Mouse (Mus musculus) hindbrain, postnatal 0 days (tissue): ENCODE results near the gene Gm28051. TPM values are rescaled to one million over a fixed set of nuclear protein-coding genes. Genes with fewer than 3 reads are reported as not detected.

Experiments
- ATAC-seq: fragments of 200-750 bp; cut with Nextera tagmentation; 2 replicates; pipeline ENCODE4 v1.8.0; 2017; ENCODE audit warnings: mild to moderate bottlenecking, moderate TSS enrichment, moderate library complexity
- DNase-seq: peaks from one replicate; pipeline ENCODE4 v3.0.0-alpha.2; 2015; ENCODE audit warnings: low spot score
- H3K27ac ChIP-seq: fragments of 300-500 bp; sonication (generic); 2 replicates; pipeline ENCODE4 v1.5.1; 2014; ENCODE audit warnings: mild to moderate bottlenecking
- H3K27me3 ChIP-seq: fragments of 300-500 bp; sonication (generic); 2 replicates; pipeline ENCODE4 v1.6.1; 2014; ENCODE audit warnings: low read length, mixed read lengths; ENCODE audit not compliant: insufficient read depth
- H3K36me3 ChIP-seq: fragments of 300-500 bp; sonication (generic); 2 replicates; pipeline ENCODE4 v1.6.1; 2014; ENCODE audit warnings: low read length, mixed read lengths; ENCODE audit not compliant: insufficient read depth
- H3K4me1 ChIP-seq: fragments of 300-500 bp; sonication (generic); 2 replicates; pipeline ENCODE4 v1.6.1; 2014; ENCODE audit warnings: antibody characterized with exemption, low read length, mixed read lengths; ENCODE audit not compliant: insufficient read depth
- H3K4me2 ChIP-seq: fragments of 300-500 bp; sonication (generic); 2 replicates; pipeline ENCODE4 v1.6.1; 2014; ENCODE audit warnings: low read depth, mild to moderate bottlenecking, low read length, moderate library complexity, mixed read lengths
- H3K4me3 ChIP-seq: fragments of 300-500 bp; sonication (generic); 2 replicates; pipeline ENCODE4 v1.5.1; 2014; ENCODE audit warnings: low read length
- H3K9ac ChIP-seq: fragments of 300-500 bp; sonication (generic); replicated peaks from 2 replicates; pipeline ENCODE4 v1.6.1; 2014; ENCODE audit warnings: mild to moderate bottlenecking, low read length, moderate library complexity, mixed read lengths
- H3K9me3 ChIP-seq: fragments of 300-500 bp; sonication (generic); 2 replicates; pipeline ENCODE4 v1.6.1; 2016; ENCODE audit warnings: low read length, mixed read lengths
- CTCF ChIP-seq: IDR thresholded peaks from 2 replicates; pipeline ENCODE4 v1.5.1; 2016; ENCODE audit warnings: antibody characterized with exemption, control low read depth, low read depth
- WGBS: fragments of 180-500 bp; shearing (Covaris S2); extraction: QIAGEN DNeasy Blood & Tissue Kit; methylation state at CpG from one replicate; pipeline ENCODE4 v1.1.7; 2014; 5-methylcytosine and 5-hydroxymethylcytosine counted together
- polyA plus RNA-seq: library from polyadenylated mRNA; unstranded; fragments of >200 nt; fragmentation: Nextera tagmentation; extraction: Ambion mirVana; gene quantifications from 2 replicates; pipeline ENCODE4 v1.2.1, GENCODE M21; 2015
- total RNA-seq: library from RNA; depleted of rRNA; stranded (reverse); fragments of >200 nt; gene quantifications from 2 replicates; pipeline ENCODE4 v1.2.3, GENCODE M21; 2014

Gene Gm28051
- total and polyA plus RNA-seq, 2 experiments from 2014 or later: not detected

- Histone ChIP-seq H3K4me2 (no peak overlapping the region), H3K4me3 (no peak overlapping the region), H3K36me3 (no peaks in the 10 kb centered on the region), H3K9ac (no peak overlapping the region), H3K27me3 (no peaks in the 10 kb centered on the region), H3K9me3 (no peaks in the 10 kb centered on the region), H3K27ac (no peak overlapping the region), H3K4me1 (peaks cover 32% of the 10 kb centered on the region)
- WGBS: 29% methylated on average over 1 of the region's 1 CpGs
- DNase-seq: no peak
- TF ChIP-seq CTCF: no peak
- ATAC-seq: no peak
Observed at GRCm38 (mm10) chr12:102699156-102699555, 58.4 kb downstream of the Gm28051 start.

- no peak overlapping the region for H3K4me2 ChIP-seq
- H3K36me3 ChIP-seq: no peaks in the 10 kb centered on the region
- H3K9me3 ChIP-seq: no peaks in the 10 kb centered on the region
- TF ChIP-seq CTCF: no peak
- no peak overlapping the region for H3K27ac ChIP-seq
- WGBS: 5% methylated on average over 1 of the region's 1 CpGs
- H3K9ac ChIP-seq: no peak overlapping the region
- DNase-seq: no peak
- no peak overlapping the region for H3K4me3 ChIP-seq
- no peak; the same call in 1 of the 2 replicates for ATAC-seq
- H3K4me1 ChIP-seq: peaks cover 32% of the 10 kb centered on the region
- no peaks in the 10 kb centered on the region for H3K27me3 ChIP-seq
Observed at GRCm38 (mm10) chr12:102698089-102698684, 59.4 kb downstream of the Gm28051 start.

GRCm38 (mm10) chr12:102697381-102697780 lies 60.2 kb downstream of the Gm28051 start:
- peaks cover 32% of the 10 kb centered on the region for H3K4me1 ChIP-seq
- no peak overlapping the region for H3K9ac ChIP-seq
- WGBS: 81% methylated on average over 7 of the region's 7 CpGs

GRCm38 (mm10) chr12:102696635-102697354 lies 60.8 kb downstream of the Gm28051 start:
- no peak overlapping the region for H3K9ac ChIP-seq
- H3K27me3 ChIP-seq: no peaks in the 10 kb centered on the region
- H3K9me3 ChIP-seq: no peaks in the 10 kb centered on the region
- no peak overlapping the region for H3K4me3 ChIP-seq
- H3K4me1 ChIP-seq: peaks cover 29% of the 10 kb centered on the region
- 76% methylated on average over 14 of the region's 14 CpGs for WGBS
- ATAC-seq (no peak), DNase-seq (no peak)
- no peak overlapping the region for H3K27ac ChIP-seq
- no peaks in the 10 kb centered on the region for H3K36me3 ChIP-seq
- no peak for TF ChIP-seq CTCF
- no peak overlapping the region for H3K4me2 ChIP-seq

More at GRCm38 (mm10) chr12:102697381-102697780, 60.2 kb downstream of the Gm28051 start:
- no peak for ATAC-seq
- no peak for TF ChIP-seq CTCF
- no peak for DNase-seq
- no peak overlapping the region for H3K27ac ChIP-seq
- H3K9me3 ChIP-seq: no peaks in the 10 kb centered on the region
- H3K4me3 ChIP-seq: no peak overlapping the region
- no peaks in the 10 kb centered on the region for H3K36me3 ChIP-seq
- H3K4me2 ChIP-seq: no peak overlapping the region
- no peaks in the 10 kb centered on the region for H3K27me3 ChIP-seq

- DNase-seq (no peak), ATAC-seq (no peak)
- peaks cover 28% of the 10 kb centered on the region for H3K4me1 ChIP-seq
Observed at GRCm38 (mm10) chr12:102695369-102696239, 62.0 kb downstream of the Gm28051 start.

GRCm38 (mm10) chr12:102691761-102692160 lies 65.8 kb downstream of the Gm28051 start:
- H3K9ac ChIP-seq: no peak overlapping the region
- no peak overlapping the region for H3K27ac ChIP-seq
- H3K36me3 ChIP-seq: no peaks in the 10 kb centered on the region
- H3K4me3 ChIP-seq: no peak overlapping the region
- ATAC-seq: no peak
- TF ChIP-seq CTCF: no peak
- no peak overlapping the region for H3K4me2 ChIP-seq
- no peaks in the 10 kb centered on the region for H3K9me3 ChIP-seq
- no peaks in the 10 kb centered on the region for H3K27me3 ChIP-seq
- peak; percentile 30 for DNase-seq
- H3K4me1 ChIP-seq: peaks cover 19% of the 10 kb centered on the region
- 55% methylated on average over 7 of the region's 7 CpGs for WGBS

More at GRCm38 (mm10) chr12:102695369-102696239, 62.0 kb downstream of the Gm28051 start:
- H3K9ac ChIP-seq: peak overlapping the region; percentile 9; the same call in 1 of the 2 replicates
- no peaks in the 10 kb centered on the region for H3K27me3 ChIP-seq
- H3K4me2 ChIP-seq: no peak overlapping the region
- H3K36me3 ChIP-seq: no peaks in the 10 kb centered on the region
- WGBS: 51% methylated on average over 18 of the region's 18 CpGs
- no peak overlapping the region for H3K4me3 ChIP-seq
- TF ChIP-seq CTCF: no peak
- H3K9me3 ChIP-seq: no peaks in the 10 kb centered on the region
- H3K27ac ChIP-seq: peak overlapping the region; percentile 4; the same call in 1 of the 2 replicates
